ENCODE assay signal across 13 mouse cellular contexts in the genomic region with DNA sequence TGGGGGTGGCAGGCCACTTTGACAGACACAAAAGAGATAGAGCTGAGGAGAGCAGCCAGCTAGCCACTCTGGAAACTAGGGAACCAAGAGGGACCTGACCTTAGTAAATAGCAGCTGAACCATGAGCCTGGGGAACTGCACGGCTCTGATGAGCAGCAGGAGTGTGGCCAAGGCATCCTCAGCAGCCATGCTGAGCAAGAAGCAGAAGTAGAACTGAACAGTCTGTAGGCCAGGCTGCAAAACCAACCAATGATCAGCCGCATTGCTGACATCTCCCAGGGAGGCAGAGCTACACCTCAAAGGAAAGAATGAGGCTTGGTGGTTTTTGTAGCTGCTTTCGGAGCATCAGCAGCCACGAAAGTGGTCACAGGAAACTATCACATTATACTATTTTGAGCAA.
DNase-seq lines count a peak whose midpoint lies in the region; ATAC-seq lines count a peak whose summit lies in the region.
"Had no signal": no experiment of that assay in that cellular context is flagged by ENCODE, and none has a peak within 500 bp of the region (broad histone marks: within the 10 kb centered on the region; RNA-seq: fewer than 3 reads in every experiment).

No protein-coding gene starts in this region.

- no peaks in the 10 kb centered on the region for H3K9me3 ChIP-seq in forebrain, embryonic 10.5 days
- H3K9me3 ChIP-seq: midbrain, embryonic 12.5 days had no signal

- ATAC-seq in megakaryocyte progenitor cell, adult 5-6 weeks (replicated peaks; ENCODE audit: poor library complexity): peak; percentile 88
- ATAC-seq: hindbrain, postnatal 0 days had no signal

- H3K4me3 ChIP-seq in forebrain, embryonic 10.5 days: no peak overlapping the region
- H3K4me3 ChIP-seq: layer of hippocampus, adult 2 months; midbrain, embryonic 12.5 days had no signal

- H3K27ac ChIP-seq in forebrain, embryonic 10.5 days: no peak overlapping the region
- H3K27ac ChIP-seq: hindbrain, postnatal 0 days; layer of hippocampus, adult 2 months; liver, embryonic 14.5 days; midbrain, embryonic 12.5 days had no signal

- H3K27me3 ChIP-seq in forebrain, embryonic 10.5 days (ENCODE audit: poor library complexity, severe bottlenecking): no peaks in the 10 kb centered on the region
- H3K27me3 ChIP-seq: midbrain, embryonic 12.5 days had no signal

- H3K4me1 ChIP-seq in forebrain, embryonic 10.5 days: peaks cover 12% of the 10 kb centered on the region
- H3K4me1 ChIP-seq: midbrain, embryonic 12.5 days had no signal

- 84% methylated on average over 4 of the region's 4 CpGs for WGBS in forebrain, embryonic 10.5 days

- no peaks in the 10 kb centered on the region for H3K36me3 ChIP-seq in forebrain, embryonic 10.5 days (replicated peaks)
- H3K36me3 ChIP-seq: midbrain, embryonic 12.5 days had no signal

- DNase-seq in heart, adult 11 months: peak; percentile 93
- DNase-seq in heart, adult 9 months (ENCODE audit: low spot score in 2 of 2): no peak
- DNase-seq in spleen, adult 18-20 months: peak; percentile 5 to 15
- DNase-seq in spleen, postnatal 4 days (ENCODE audit: low spot score in 2 of 2): no peak
- peak; percentile 51 for DNase-seq in thymus, postnatal 25 days
- no peak for DNase-seq in forebrain, embryonic 10.5 days (ENCODE audit: extremely low spot score, low spot score)
- no peak for DNase-seq in urinary bladder, postnatal 10 days (ENCODE audit: low spot score)
- DNase-seq: adrenal gland, postnatal 25 days had no signal

Comparison
In these comparisons a context has a peak if more than half of its experiments do, and no peak if none do; other contexts are left out.
1. DNase-seq: peak in heart, adult 11 months (single experiment), spleen, adult 18-20 months (2 of 2) and thymus, postnatal 25 days (single experiment); none in heart, adult 9 months (0 of 2), spleen, postnatal 4 days (0 of 2), forebrain, embryonic 10.5 days (single experiment) and urinary bladder, postnatal 10 days (single experiment).